Mouse (Mus musculus) urinary bladder, postnatal 10 days (tissue): ENCODE results near the gene Samd14.
A peak's percentile ranks its signal among the peaks of the same experiment; 100 is the strongest.

Experiments used
- DNase-seq: peaks from one replicate; pipeline ENCODE4 v3.0.0; 2022; ENCODE audit warnings: low spot score

Gene Samd14

DNA sequence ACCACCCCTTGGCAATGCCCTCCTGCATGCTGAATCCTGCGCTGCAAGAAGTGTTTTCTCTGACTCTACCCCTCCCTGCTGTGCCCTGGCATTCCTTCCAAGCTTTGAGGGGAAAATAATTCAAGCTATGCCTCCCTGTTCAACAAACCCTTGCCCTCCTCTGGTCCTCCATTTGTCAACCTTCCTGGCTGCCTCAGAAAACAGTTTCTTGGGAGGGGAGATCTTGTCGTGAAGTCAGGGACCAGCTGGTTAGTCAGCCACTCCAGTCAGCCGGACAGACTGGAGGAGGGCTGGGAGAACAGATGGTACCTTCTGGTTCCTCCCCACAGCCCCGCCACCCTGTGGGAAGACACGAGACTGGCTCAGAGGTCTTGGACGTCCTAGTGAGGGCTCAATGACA, 27.6 kb downstream of the Samd14 start:
- no peak for DNase-seq

DNA sequence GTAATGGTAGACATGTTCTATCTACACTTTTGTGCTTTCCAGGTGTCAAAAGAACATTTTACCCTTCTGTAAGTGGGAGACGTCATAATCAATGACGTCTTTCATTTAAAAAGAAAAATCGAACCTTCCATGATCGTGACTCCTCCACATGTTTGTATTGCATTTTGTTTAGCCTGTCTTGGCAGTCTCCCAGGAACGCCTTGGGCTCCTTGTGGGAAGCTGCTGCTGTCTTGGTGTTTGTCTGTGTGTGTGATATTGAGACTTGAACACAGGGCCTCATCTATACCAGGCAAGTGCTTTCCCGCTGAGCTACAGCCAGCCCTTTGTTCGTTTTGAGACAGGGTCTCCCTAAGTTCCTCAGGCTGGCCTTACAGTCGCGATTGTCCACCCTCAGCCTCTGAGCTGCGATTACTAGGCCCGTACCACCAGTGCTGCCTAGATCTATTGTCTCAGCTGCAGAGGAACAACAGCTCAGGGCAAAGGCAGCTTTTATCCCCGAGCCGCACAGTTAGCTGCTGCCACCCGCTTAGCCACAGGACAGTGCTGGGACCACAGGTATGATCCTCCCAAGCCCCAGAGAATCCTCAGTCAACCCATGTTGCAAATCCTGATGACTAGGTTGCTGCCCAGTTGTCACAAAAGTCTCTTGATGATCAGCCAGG, 28.6 kb downstream of the Samd14 start:
- DNase-seq = no peak

- DNase-seq = no peak
Measured at GRCm38 (mm10) chr11:95038818-95039655, 29.4 kb downstream of the Samd14 start.

DNA sequence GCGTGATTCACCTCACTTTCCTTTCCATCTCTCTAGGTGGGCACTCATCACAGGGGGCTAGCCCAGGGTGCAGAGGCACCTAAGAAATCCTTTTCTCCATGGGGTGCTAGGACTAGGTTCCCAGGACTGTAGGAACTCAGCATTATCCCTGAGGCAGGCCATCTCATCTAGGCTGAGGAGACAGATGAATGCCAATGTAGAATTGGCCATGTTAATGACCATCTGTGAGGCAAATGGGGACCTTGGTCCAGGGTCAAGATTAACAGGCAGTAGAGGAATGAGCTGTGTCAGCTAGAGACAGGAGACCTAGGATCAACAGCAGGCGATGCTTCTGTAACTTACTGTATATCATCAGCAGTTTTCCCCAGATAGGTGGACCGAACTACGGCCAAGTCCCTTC, 30.1 kb downstream of the Samd14 start:
- no peak for DNase-seq

DNA sequence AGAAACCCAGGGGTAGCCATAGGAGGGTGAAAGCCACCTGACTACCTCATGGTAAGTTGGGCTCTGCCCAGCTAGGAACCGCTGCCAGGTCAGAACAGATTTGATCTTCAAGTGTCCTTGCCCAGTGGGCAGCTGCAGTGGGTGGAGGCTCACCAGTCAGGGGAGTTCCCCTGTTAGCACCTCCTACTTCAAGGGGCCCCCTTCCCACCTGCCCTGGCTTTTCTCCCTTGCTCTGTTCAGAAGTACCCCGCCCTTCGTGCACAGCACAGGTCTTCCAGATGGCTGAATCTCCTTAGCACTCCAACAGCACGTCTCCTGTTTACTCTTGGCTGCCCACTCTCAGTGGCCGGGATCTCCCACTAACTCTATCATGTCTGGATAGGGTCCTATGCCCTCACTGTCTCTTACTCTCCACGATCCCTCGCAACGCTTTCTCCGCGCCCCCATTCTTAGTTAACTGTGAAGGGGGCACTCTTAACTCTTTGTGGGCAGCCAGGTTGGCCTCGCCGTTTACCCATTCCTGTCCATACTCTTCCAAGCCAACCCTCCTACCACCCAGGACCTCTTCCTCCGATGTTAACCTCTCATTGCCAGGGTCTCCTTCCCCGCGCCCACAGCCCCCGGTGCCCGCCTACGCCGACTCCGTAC, 30.9 kb downstream of the Samd14 start:
- no peak for DNase-seq

GRCm38 (mm10) chr11:95041139-95041609, 31.5 kb downstream of the Samd14 start, which contains the start of gene Pdk2:
Gene Pdk2, minus strand, starts transcription at chr11:95041354.
- peak; percentile 88 for DNase-seq

DNA sequence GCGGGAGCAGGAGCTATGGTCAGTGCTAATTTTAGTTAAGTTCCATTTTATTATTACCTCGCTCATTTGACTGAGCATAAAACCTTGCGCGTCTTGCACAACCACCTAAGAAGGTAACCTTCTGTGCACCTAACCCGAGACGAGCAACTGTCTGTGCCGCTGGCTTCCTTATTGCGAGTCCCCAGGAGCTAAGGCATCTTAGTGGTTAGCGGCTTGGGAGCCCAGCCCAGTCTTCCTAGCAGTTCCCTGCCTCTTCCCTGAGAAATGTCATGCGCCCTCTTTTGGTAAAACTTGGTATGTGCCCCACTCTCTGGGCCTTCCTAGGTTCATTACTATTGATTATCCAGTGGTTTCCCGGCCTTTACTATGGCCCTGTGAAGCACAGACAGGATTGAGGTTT, 32.4 kb downstream of the Samd14 start:
- DNase-seq = no peak

DNA sequence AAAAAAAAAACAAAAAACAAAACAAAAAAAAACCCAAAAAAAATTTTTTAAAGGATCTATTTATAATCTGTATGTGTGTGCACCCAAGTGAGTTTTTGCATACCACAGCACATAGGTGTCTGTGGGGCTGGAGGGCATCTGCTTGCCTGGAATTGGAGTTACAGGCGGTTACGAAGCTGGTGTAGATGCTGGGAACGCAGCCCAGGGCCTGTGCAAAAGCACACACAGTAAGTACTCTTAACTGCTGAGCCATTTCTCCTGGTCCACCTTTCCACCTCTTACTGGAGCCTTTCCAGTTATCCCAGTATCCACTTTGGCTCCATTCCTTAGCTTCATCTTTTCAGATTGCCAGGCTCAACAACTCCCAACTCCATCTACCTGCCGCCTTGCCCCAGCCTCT, 33.4 kb downstream of the Samd14 start:
- DNase-seq = no peak

- no peak for DNase-seq
Measured at GRCm38 (mm10) chr11:95043608-95044007, 33.9 kb downstream of the Samd14 start.

DNA sequence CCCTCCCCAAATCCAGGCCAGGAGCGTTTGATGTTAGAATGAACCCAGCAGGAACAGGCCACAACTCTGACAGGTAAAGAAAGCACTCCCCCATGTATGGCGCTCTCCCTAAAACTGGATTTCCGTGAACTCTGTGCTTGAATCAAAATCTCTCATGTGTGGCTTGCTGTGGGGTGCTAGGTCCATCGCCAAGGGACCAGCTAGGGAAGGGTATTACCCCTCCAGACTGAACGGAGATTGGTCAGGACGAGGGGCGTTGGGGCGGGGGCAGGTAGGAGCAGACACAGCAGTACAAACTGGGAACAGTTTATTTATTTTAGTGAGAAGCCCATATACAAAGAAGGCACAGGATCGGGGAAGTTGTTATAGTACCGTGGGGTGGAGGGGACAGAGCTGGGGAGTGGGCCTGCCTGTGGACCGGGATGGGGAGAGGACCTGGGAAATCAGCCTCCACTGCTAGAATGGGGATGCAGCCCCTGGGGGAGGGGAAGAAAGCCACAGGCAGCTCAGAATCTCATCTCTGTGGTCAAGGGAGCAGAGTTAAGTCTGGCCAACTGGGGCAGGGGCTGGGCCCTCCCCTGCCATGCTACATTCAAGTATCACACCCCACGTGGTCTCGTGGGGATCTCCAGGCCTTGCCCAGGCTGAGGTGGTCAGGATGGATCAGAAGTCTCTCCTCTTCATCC, 34.6 kb downstream of the Samd14 start:
- no peak for DNase-seq

DNA sequence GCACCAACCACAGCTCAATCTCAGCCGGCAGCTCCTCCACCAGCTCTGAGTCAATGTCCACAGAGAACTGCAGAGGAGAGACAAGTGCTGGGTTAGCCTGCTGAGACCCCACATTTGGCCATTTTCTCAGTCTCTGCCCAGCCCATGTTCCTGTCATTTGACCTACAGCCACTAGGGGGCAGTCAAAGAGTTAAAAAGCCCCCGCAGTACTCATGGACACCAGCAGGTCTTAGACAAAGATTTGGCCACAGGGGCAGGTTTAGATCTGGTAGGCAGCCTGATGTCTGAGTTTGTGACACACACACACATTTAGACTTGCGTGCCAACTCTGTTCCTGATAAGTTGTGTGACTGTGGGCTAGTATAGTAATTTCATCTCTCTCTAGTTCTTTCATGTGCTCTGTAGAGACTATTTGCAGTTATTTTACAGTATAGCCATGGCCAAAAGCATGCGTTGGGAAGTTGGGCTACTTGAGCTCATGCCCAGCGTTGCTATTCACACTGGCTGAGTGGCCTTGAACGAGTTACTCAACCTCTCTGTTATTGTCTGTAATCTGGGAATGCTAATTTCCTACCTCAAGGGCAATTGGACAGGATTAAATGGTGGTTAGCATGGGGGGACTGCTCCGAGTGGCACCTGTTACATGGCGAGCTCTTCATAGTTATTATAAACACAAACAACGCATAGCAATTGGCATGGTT, 37.5 kb downstream of the Samd14 start:
- DNase-seq = no peak

DNA sequence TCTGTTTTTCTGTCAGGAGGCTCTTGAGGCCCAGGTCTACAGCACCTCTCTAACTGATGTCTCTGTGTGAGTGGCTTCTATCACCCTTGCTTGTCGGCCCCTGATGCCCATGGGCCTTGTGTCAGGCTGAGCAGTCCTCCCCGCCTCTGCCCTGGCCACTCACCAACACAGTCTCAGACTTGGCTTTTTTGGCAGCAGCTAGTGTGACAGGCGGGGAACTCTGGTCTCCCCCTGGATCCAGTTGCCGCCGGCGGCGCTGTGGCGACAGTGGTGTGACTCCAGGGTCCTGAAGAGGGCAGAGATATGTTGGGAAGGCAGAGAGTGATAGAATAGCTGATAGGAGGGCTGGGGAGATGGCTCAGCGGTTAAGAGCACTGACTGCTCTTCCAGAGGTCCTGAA, 43.4 kb downstream of the Samd14 start:
- DNase-seq = no peak

- no peak for DNase-seq
Measured at GRCm38 (mm10) chr11:95056768-95057501, 47.3 kb downstream of the Samd14 start.

DNA sequence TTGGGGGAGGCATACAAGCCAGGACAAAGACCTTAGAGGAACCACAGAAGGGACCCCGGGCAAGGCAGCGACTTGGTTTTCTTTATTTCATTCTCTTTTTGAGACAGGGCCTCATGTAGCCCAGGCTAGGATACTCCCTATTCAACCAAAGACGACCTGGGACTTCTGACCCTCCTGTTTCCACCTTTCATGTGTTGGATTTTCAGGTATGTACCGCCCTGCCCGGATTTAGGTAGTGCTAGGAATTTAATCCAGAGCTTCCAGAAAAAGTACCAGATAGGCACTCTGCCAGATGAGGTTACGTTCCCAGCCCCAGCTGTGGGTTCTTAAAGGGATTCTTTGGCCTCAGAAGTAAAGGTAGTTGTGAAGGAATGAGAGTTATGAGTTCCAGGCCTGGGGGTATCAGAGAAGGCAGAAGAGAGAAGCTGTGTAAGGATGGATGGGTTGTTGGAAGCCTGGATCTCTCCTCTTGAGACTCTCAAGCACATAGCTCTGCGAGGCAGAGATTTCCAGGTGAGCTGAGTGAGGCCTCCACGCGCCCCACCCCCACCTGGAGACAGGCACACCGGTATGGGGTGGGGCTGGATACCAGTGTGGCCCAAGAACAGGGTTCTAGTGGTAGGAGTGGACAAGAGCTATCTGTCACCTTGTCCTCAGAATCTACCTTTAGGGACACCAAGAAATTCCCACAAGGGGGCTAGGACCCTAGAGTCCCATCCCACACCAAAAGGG, 59.7 kb downstream of the Samd14 start:
- DNase-seq = no peak

- DNase-seq = no peak
Measured at GRCm38 (mm10) chr11:95070140-95071107, 60.7 kb downstream of the Samd14 start.

DNA sequence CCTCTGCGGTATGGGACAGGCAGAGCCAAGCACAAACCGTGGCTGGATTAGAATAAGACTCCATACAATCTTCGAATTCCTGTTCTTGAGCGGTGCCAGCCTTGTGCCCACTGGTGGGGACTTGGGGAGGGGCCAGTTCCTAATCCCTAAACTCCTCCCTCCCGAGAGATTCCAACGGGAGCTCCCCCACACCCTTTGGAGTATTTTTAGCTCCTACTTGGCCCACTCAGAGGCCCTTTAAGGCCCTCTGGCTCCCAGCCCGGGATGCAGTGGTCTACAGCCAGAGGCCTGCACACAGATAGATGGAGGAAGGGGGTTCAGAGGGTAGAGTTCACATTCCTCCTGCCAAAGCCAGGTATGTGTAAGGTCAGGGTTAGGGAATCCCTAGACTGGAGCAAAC, 61.6 kb downstream of the Samd14 start:
- DNase-seq = no peak

GRCm38 (mm10) chr11:95072136-95072535, 62.5 kb downstream of the Samd14 start:
- DNase-seq = no peak

DNA sequence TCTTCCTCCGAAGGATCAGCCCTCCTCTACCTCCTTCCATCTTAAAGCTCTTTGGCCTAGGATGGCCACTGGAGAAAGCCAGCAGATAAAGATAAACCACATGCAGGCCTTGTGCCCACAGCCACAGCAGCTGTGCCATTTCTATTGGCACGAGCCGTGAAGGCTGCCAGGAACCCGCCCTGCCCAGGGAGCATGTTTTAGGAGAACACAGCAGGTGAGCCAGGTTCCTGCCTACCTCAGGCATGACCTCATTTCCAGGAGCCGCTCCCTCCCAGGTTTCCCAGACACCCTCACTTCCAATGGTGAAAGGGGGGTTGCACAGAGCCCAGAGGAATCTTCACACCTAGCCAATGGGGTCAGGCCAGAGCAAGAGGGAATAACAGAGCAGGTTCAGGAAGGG, 63.1 kb downstream of the Samd14 start:
- no peak for DNase-seq

- DNase-seq = no peak
Measured at GRCm38 (mm10) chr11:95073835-95074234, 64.2 kb downstream of the Samd14 start.
